Mouse (Mus musculus) thymus, postnatal 10 days (tissue): ENCODE data around the gene Caprin1.

ENCODE experiments used
- DNase-seq, 2 experiments: peaks; one replicate each; pipeline ENCODE4 v3.0.0; 2021; ENCODE audit warnings: low spot score in 2 of 2

Caprin1 gene

GRCm38 (mm10) chr2:103730999-103731398, 66.5 kb downstream of the Caprin1 start:
- no peak for DNase-seq

GRCm38 (mm10) chr2:103728027-103728540, 69.4 kb downstream of the Caprin1 start:
- DNase-seq, result no peak

GRCm38 (mm10) chr2:103724521-103724920, 72.9 kb downstream of the Caprin1 start:
- no peak for DNase-seq

- DNase-seq, result no peak
Measured at GRCm38 (mm10) chr2:103719292-103719646, 78.2 kb downstream of the Caprin1 start.

GRCm38 (mm10) chr2:103718594-103719291, 78.7 kb downstream of the Caprin1 start:
- peak; percentile 51 to 78 for DNase-seq

GRCm38 (mm10) chr2:103714412-103714811, 83.0 kb downstream of the Caprin1 start:
- DNase-seq, result no peak

- no peak for DNase-seq
Measured at GRCm38 (mm10) chr2:103713831-103714230, 83.6 kb downstream of the Caprin1 start.
